Mouse (Mus musculus) liver, embryonic 14.5 days (tissue): ENCODE results near the gene Ifna2.

ENCODE experiments used
- CTCF ChIP-seq: IDR thresholded peaks from 2 replicates; pipeline ENCODE4 v1.5.1; 2016; ENCODE audit warnings: antibody characterized with exemption, low read depth, control low read depth
- EP300 ChIP-seq: IDR thresholded peaks from 2 replicates; pipeline ENCODE4 v1.6.1; 2016; ENCODE audit warnings: antibody characterized with exemption, low read depth

DNA sequence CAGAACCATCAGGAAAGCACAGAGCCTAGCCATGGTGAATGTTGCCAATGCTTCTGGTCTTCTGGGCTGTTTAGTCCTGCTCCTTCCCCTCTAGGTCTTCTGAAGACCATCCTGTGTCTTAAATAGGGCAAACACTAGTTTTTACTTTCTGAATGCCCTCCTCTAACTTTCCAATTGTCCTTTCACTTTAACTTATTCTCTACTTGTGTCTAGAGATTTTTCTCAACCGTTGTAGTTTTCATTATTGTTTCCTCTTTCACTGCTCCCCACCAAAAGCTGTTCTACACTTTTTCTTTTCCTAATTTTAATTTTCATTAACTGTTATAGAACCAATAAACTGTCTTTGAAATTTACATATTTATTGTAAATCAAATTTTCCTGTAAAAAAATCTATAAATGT lies 6.9 kb downstream of the Ifna2 start, which contains the start of gene Ifna16:
- TF ChIP-seq CTCF (no peak), EP300 (no peak)
